Mouse (Mus musculus): Measurements from ENCODE around the gene 4933416C03Rik. TPM values are rescaled to one million over a fixed set of nuclear protein-coding genes. Genes with fewer than 3 reads are reported as not detected.

4933416C03Rik gene
- polyA plus RNA-seq, 1 experiment from 2014 or later = not detected

Other genes with a start within 250 kb of the 4933416C03Rik start
- gene Ptprr, start 95.7 kb downstream of the 4933416C03Rik start, polyA plus RNA-seq (2014; fragmentation: Nextera tagmentation; extraction: Ambion mirVana) = 2.1 and 2.3 TPM in 2 replicates
- 4.8 and 5.9 TPM in 2 replicates for gene Ptprb, start 161.6 kb upstream of the 4933416C03Rik start, polyA plus RNA-seq (2014; fragmentation: Nextera tagmentation; extraction: Ambion mirVana)

Data from stomach, embryonic 14.5 days (tissue).